Mouse (Mus musculus): Measurements from ENCODE around the gene Suds3. TPM values are rescaled to one million over a fixed set of nuclear protein-coding genes. Genes with fewer than 3 reads are reported as not detected.

The Suds3 gene
- polyA plus RNA-seq, 1 experiment from 2014 or later, result 63.4 TPM

- H3K36me3 ChIP-seq (ENCODE audit: control insufficient read depth, insufficient read depth, low read length), result no peaks in the 10 kb centered on the region
Measured at GRCm38 (mm10) chr5:117138295-117138988, 22.5 kb upstream of the Suds3 start.

GRCm38 (mm10) chr5:117137594-117137993, 21.7 kb upstream of the Suds3 start:
- no peak for ATAC-seq (ENCODE audit: low read depth)
- 60% methylated on average over 8 of the region's 8 CpGs for WGBS
- no peaks in the 10 kb centered on the region for H3K9me3 ChIP-seq (ENCODE audit: control insufficient read depth, low read length)
- H3K27me3 ChIP-seq (ENCODE audit: control insufficient read depth, insufficient read depth, low read depth, low read length), result no peaks in the 10 kb centered on the region
- no peak overlapping the region; the same call in 1 of the 2 replicates for H3K27ac ChIP-seq (ENCODE audit: low read length)
- no peak overlapping the region for H3K9ac ChIP-seq (ENCODE audit: low read length)
- peaks cover 37% of the 10 kb centered on the region for H3K4me1 ChIP-seq (replicated peaks; ENCODE audit: control insufficient read depth, insufficient read depth, low read length)
- H3K4me2 ChIP-seq (ENCODE audit: low read depth, low read length), result no peak overlapping the region
- H3K4me3 ChIP-seq (ENCODE audit: low read length), result no peak overlapping the region
- no peaks in the 10 kb centered on the region for H3K36me3 ChIP-seq (ENCODE audit: control insufficient read depth, insufficient read depth, low read length)

More at GRCm38 (mm10) chr5:117138295-117138988, 22.5 kb upstream of the Suds3 start:
- no peaks in the 10 kb centered on the region for H3K27me3 ChIP-seq (ENCODE audit: control insufficient read depth, insufficient read depth, low read depth, low read length)
- no peak overlapping the region; the same call in 1 of the 2 replicates for H3K9ac ChIP-seq (ENCODE audit: low read length)
- no peaks in the 10 kb centered on the region for H3K9me3 ChIP-seq (ENCODE audit: control insufficient read depth, low read length)
- ATAC-seq (ENCODE audit: low read depth), result peak; percentile 54
- 38% methylated on average over 11 of the region's 11 CpGs for WGBS
- H3K4me3 ChIP-seq (ENCODE audit: low read length), result no peak overlapping the region
- peaks cover 37% of the 10 kb centered on the region for H3K4me1 ChIP-seq (replicated peaks; ENCODE audit: control insufficient read depth, insufficient read depth, low read length)
- H3K27ac ChIP-seq (ENCODE audit: low read length), result peak overlapping the region; percentile 33
- no peak overlapping the region for H3K4me2 ChIP-seq (ENCODE audit: low read depth, low read length)

- H3K27ac ChIP-seq (ENCODE audit: low read length), result no peak overlapping the region; the same call in 1 of the 2 replicates
- H3K9me3 ChIP-seq (ENCODE audit: control insufficient read depth, low read length), result no peaks in the 10 kb centered on the region
- no peak overlapping the region for H3K4me2 ChIP-seq (ENCODE audit: low read depth, low read length)
- no peak for ATAC-seq (ENCODE audit: low read depth)
- WGBS, result 31% methylated on average over 10 of the region's 10 CpGs
- H3K36me3 ChIP-seq (ENCODE audit: control insufficient read depth, insufficient read depth, low read length), result no peaks in the 10 kb centered on the region
- H3K4me1 ChIP-seq (replicated peaks; ENCODE audit: control insufficient read depth, insufficient read depth, low read length), result peaks cover 37% of the 10 kb centered on the region
- no peaks in the 10 kb centered on the region for H3K27me3 ChIP-seq (ENCODE audit: control insufficient read depth, insufficient read depth, low read depth, low read length)
- H3K9ac ChIP-seq (ENCODE audit: low read length), result no peak overlapping the region
- H3K4me3 ChIP-seq (ENCODE audit: low read length), result no peak overlapping the region
Measured at GRCm38 (mm10) chr5:117137011-117137410, 21.1 kb upstream of the Suds3 start.

- Histone ChIP-seq H3K27ac (ENCODE audit: low read length) (no peak overlapping the region), H3K4me3 (ENCODE audit: low read length) (no peak overlapping the region), H3K9ac (ENCODE audit: low read length) (no peak overlapping the region), H3K4me2 (ENCODE audit: low read depth, low read length) (no peak overlapping the region), H3K4me1 (replicated peaks; ENCODE audit: control insufficient read depth, insufficient read depth, low read length) (peaks cover 37% of the 10 kb centered on the region), H3K9me3 (ENCODE audit: control insufficient read depth, low read length) (no peaks in the 10 kb centered on the region), H3K27me3 (ENCODE audit: control insufficient read depth, insufficient read depth, low read depth, low read length) (no peaks in the 10 kb centered on the region), H3K36me3 (ENCODE audit: control insufficient read depth, insufficient read depth, low read length) (no peaks in the 10 kb centered on the region)
- ATAC-seq (ENCODE audit: low read depth), result no peak
- WGBS, result 65% methylated on average over 5 of the region's 5 CpGs
Measured at GRCm38 (mm10) chr5:117136570-117136969, 20.7 kb upstream of the Suds3 start.

- peak overlapping the region; percentile 97 for H3K27ac ChIP-seq (ENCODE audit: low read length)
- H3K36me3 ChIP-seq (ENCODE audit: control insufficient read depth, insufficient read depth, low read length), result no peaks in the 10 kb centered on the region
- ATAC-seq (ENCODE audit: low read depth), result peak; percentile 24; the same call in 1 of the 2 replicates
- H3K9me3 ChIP-seq (ENCODE audit: control insufficient read depth, low read length), result no peaks in the 10 kb centered on the region
- peak overlapping the region; percentile 12; the same call in 1 of the 2 replicates for H3K4me3 ChIP-seq (ENCODE audit: low read length)
- H3K4me1 ChIP-seq (replicated peaks; ENCODE audit: control insufficient read depth, insufficient read depth, low read length), result peaks cover 37% of the 10 kb centered on the region
- H3K4me2 ChIP-seq (ENCODE audit: low read depth, low read length), result peak overlapping the region; percentile 13
- H3K9ac ChIP-seq (ENCODE audit: low read length), result peak overlapping the region; percentile 58; the same call in 1 of the 2 replicates
- no peaks in the 10 kb centered on the region for H3K27me3 ChIP-seq (ENCODE audit: control insufficient read depth, insufficient read depth, low read depth, low read length)
- WGBS, result 6% methylated on average over 9 of the region's 9 CpGs
Measured at GRCm38 (mm10) chr5:117135869-117136268, 20.0 kb upstream of the Suds3 start.

- H3K9ac ChIP-seq (ENCODE audit: low read length), result peak overlapping the region; percentile 58; the same call in 1 of the 2 replicates
- ATAC-seq (ENCODE audit: low read depth), result no peak
- H3K36me3 ChIP-seq (ENCODE audit: control insufficient read depth, insufficient read depth, low read length), result no peaks in the 10 kb centered on the region
- H3K27me3 ChIP-seq (ENCODE audit: control insufficient read depth, insufficient read depth, low read depth, low read length), result no peaks in the 10 kb centered on the region
- H3K27ac ChIP-seq (ENCODE audit: low read length), result peak overlapping the region; percentile 97
- peaks cover 37% of the 10 kb centered on the region for H3K4me1 ChIP-seq (replicated peaks; ENCODE audit: control insufficient read depth, insufficient read depth, low read length)
- H3K4me3 ChIP-seq (ENCODE audit: low read length), result peak overlapping the region; percentile 12; the same call in 1 of the 2 replicates
- WGBS, result 28% methylated on average over 3 of the region's 3 CpGs
- H3K9me3 ChIP-seq (ENCODE audit: control insufficient read depth, low read length), result no peaks in the 10 kb centered on the region
- H3K4me2 ChIP-seq (ENCODE audit: low read depth, low read length), result peak overlapping the region; percentile 13
Measured at GRCm38 (mm10) chr5:117134889-117135456, 19.1 kb upstream of the Suds3 start.

GRCm38 (mm10) chr5:117134066-117134888, 18.4 kb upstream of the Suds3 start:
- no peaks in the 10 kb centered on the region for H3K36me3 ChIP-seq (ENCODE audit: control insufficient read depth, insufficient read depth, low read length)
- no peaks in the 10 kb centered on the region for H3K9me3 ChIP-seq (ENCODE audit: control insufficient read depth, low read length)
- no peaks in the 10 kb centered on the region for H3K27me3 ChIP-seq (ENCODE audit: control insufficient read depth, insufficient read depth, low read depth, low read length)
- H3K9ac ChIP-seq (ENCODE audit: low read length), result peak overlapping the region; percentile 52; the same call in 1 of the 2 replicates
- peak overlapping the region; percentile 13 for H3K4me2 ChIP-seq (ENCODE audit: low read depth, low read length)
- WGBS, result 28% methylated on average over 19 of the region's 19 CpGs
- peak overlapping the region; percentile 34; the same call in 1 of the 2 replicates for H3K4me3 ChIP-seq (ENCODE audit: low read length)
- peak; percentile 73 for ATAC-seq (ENCODE audit: low read depth)
- peak overlapping the region; percentile 97 for H3K27ac ChIP-seq (ENCODE audit: low read length)
- peaks cover 37% of the 10 kb centered on the region for H3K4me1 ChIP-seq (replicated peaks; ENCODE audit: control insufficient read depth, insufficient read depth, low read length)

DNA sequence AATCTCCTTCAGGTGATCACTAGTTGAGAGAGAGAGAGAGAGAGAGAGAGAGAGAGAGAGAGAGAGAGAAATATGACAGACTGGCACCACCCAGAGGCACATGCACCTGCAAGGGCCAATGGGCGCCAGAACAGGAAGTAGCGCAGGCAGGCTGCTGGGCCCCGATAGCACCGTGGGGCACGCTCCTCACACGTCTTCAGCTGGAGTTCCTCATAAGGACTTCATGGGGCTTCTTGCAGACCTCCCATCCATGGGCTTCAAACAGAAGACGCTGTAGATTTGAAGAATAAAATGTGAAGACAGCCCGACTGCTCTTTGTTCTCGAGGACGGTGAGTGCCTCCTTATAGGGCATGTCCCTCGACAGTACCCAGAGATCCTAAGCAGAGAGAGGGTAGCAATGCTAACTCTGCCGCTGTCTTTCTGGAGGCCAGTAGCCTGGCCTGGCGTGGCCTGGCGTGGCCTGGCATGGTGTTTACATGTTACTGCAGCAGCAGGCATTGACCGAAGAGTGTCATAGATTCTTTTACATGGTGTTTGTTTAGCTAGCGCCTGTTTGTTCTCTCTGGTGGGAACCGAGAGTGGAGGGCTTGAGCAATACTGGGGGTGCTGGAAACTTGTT, 17.6 kb upstream of the Suds3 start:
- peak; percentile 58 for ATAC-seq (ENCODE audit: low read depth)
- peak overlapping the region; percentile 52 for H3K9ac ChIP-seq (ENCODE audit: low read length)
- peak overlapping the region; percentile 34 for H3K4me3 ChIP-seq (ENCODE audit: low read length)

More for the DNA sequence above, 17.6 kb upstream of the Suds3 start:
- H3K36me3 ChIP-seq (ENCODE audit: control insufficient read depth, insufficient read depth, low read length), result no peaks in the 10 kb centered on the region
- H3K4me1 ChIP-seq (replicated peaks; ENCODE audit: control insufficient read depth, insufficient read depth, low read length), result peaks cover 32% of the 10 kb centered on the region
- H3K4me2 ChIP-seq (ENCODE audit: low read depth, low read length), result peak overlapping the region; percentile 13
- no peaks in the 10 kb centered on the region for H3K27me3 ChIP-seq (ENCODE audit: control insufficient read depth, insufficient read depth, low read depth, low read length)
- no peaks in the 10 kb centered on the region for H3K9me3 ChIP-seq (ENCODE audit: control insufficient read depth, low read length)
- WGBS, result 42% methylated on average over 17 of the region's 17 CpGs
- H3K27ac ChIP-seq (ENCODE audit: low read length), result peak overlapping the region; percentile 97
